Mouse (Mus musculus): Measurements from ENCODE around the gene Rsl1d1.

The Rsl1d1 gene

GRCm38 (mm10) chr16:11202571-11203554, at the start of gene Rsl1d1:
Gene Rsl1d1, minus strand, starts transcription at chr16:11203331.
- DNase-seq (ENCODE audit: low spot score) = peak; percentile 95

GRCm38 (mm10) chr16:11247791-11248190, 44.7 kb upstream of the Rsl1d1 start:
- no peak for DNase-seq (ENCODE audit: low spot score)

DNA sequence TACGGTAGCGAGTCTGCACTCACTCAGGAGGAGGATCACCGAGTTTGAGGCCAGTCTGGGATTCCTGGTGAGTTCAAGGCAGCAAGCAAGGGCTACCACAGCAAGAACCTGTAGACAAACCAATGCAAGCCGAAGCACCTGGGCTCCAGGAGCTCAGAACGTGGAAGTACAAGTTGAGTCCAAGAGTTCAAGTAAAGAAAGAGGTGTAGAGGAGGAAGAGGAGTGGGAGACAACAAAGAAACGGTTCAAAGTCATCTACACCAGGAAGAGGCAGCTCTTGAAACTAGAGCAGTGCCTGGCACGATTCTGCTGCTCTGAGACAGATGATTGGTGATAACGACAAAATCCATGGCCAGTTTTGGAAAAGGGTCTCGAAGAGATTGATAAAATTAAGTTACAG, 42.6 kb upstream of the Rsl1d1 start:
- DNase-seq (ENCODE audit: low spot score) = no peak

DNA sequence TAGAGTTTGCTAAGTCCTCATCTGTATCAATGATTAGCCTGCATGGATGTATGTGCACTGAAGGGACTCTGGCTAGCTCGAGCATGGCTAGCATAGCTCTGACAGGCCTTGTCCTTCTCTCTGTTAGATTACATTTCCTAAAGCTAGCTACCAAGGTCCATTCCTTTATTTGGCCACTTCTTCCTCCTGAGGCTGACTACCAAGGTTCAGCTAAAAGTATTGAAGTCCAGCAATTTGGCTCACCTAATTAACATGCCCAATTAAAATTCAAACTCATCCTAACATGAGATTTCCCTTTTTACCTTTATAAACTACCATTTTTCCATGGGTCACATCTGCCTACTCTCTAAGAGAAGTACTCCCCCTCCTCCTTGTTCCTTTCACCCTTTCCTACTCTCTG, 39.3 kb upstream of the Rsl1d1 start:
- no peak for DNase-seq (ENCODE audit: low spot score)

DNA sequence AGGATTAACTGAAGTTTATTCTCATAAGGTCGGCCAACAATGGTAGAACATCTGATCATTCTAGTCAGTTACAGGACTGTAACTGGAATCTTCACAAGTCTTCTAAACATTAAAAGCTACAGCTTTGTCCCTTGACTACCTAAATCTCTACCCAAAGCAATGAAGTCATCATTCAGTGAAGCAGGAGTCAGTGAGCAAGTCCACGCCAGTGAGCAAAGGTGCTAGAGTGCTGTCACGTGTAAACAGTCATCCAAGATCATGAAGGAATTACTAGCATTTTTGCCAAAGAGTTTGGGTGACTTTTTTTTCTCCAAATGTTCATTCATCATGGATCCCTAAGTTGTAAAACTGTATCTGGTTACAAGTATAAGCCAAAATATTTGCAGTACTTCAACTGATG, 14.7 kb upstream of the Rsl1d1 start:
- DNase-seq (ENCODE audit: low spot score) = no peak

DNA sequence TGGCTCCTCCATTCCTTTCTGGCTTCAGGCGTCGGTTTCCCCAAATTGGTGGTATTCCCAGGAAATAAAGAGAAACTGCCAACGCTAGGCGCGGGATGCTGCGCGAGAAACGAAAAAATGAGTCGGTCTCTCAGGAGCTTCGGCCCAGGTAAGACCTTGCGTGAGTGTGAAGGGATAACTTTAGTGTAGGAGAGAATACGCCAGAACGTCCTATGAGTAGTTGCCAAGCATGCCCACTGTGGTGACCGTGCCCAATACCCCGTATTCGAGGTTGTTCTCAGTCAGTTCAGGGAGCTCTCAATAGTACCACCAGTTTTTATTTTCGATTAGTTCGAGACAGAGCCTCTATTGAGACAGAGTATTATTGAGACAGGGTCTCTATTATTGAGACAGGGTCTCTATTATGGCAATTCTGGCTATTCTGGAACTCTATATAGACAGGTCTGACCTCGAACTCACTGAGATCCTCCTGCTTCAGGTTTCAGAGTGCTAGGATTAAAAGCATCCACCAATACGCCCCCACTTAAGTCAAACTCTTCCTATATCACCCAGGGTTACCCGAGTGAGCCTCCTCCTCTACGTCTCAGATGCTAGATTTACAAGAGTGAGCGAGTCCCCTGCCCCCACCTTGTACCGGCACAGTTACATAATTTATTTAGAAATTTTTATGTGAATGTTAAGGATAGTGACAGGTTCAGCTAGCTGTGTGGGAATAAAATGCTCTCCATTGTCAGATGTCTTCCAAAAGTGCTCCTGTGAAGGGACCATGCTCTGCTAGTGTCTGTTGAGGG, 664 bp upstream of the Rsl1d1 start:
- DNase-seq (ENCODE audit: low spot score) = no peak

DNA sequence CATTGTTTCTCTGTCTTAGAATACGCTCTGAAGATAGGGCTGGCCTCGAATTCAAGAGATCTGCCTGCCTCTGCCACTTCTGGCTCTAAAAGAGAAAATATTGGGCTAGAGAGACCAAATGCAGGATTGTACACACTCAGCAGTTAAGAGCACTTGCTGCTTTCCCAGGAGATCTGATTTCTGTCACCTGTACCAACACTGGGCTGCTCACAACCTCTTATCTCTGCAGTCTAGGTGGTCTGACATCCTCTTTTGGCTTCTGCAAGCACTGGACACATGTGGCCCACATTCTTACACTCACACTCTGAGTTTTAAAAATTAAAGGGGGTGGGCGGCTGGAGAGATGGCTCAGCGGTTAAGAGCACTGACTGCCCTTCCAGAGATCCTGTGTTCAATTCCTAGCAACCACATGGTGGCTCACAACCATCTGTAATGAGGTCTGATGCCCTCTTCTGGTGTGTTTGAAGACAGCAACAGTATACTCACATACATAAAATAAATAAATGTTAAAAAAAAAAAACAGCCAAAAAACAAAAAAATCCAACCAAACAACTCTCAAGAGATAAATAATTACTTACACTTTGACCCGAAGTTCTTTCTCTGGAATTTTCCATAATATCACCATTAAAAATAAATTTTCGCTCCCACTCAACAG, 1.3 kb downstream of the Rsl1d1 start:
- no peak for DNase-seq (ENCODE audit: low spot score)

DNA sequence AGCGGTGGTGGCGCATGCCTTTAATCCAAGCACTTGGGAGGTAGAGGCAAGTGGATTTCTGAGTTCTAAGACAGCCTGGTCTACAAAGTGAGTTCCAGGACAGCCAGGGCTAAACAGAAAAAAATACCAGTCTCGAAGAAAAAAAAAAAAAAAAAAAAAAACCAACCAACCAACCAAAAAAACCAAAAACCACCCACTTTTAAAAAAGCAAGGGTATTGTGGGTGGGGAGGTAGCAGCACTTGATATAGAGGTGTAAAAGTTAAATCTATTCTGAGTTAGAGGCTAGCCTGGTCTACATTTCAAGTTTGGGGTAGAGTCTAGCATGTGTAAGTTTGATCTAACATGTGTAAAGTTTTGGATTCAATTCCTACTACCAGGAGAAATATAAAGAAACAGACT, 2.9 kb downstream of the Rsl1d1 start:
- DNase-seq (ENCODE audit: low spot score) = no peak

- DNase-seq (ENCODE audit: low spot score) = peak; percentile 72
Measured at GRCm38 (mm10) chr16:11198467-11198866, 4.7 kb downstream of the Rsl1d1 start.

GRCm38 (mm10) chr16:11197052-11197451, 6.1 kb downstream of the Rsl1d1 start:
- DNase-seq (ENCODE audit: low spot score) = no peak

- DNase-seq (ENCODE audit: low spot score) = no peak
Measured at GRCm38 (mm10) chr16:11193231-11193630, 9.9 kb downstream of the Rsl1d1 start.

DNA sequence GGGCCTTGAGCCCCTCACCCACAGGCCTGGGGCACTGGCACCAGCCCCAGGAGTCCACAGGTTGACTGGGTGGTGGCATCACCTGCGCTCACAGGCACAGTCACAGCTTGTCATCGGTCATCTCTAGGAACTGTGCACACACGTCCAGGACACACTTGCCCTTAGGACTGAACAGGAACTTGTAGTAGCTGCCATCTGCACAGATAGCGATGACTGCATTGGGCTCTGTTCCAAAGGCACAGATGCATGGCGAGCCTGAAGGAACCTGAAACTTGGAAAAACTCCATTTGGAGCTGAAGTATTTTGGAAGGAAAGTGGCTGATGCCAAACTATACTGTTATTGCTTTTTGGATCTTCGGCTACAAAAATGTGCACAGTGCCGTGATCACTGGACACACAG, 13.0 kb downstream of the Rsl1d1 start:
- no peak for DNase-seq (ENCODE audit: low spot score)

DNA sequence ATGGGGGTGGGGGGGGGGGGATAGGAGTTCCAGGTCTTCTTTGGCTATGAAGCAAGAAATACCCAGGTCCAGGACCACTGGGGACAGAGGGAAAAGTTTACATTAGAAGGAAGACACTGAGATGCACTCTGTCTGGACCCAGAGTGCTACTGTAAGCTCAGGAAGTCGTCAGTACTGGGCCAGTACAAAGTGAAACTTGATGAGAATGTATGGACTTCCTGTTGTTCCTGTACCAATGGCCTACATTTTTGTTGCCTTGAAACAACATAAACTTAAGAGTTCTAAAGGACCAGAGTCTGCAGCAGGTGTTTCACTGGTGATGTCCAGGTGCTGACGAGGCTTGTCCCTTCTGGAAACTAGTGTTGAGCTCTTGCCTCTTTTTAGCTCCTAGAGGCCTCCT, 25.7 kb downstream of the Rsl1d1 start:
- no peak for DNase-seq (ENCODE audit: low spot score)

- DNase-seq (ENCODE audit: low spot score) = no peak
Measured at GRCm38 (mm10) chr16:11176884-11177244, 26.3 kb downstream of the Rsl1d1 start.

GRCm38 (mm10) chr16:11176208-11176883, 26.8 kb downstream of the Rsl1d1 start, which contains the start of gene Zc3h7a:
Gene Zc3h7a, minus strand, starts transcription at chr16:11176393.
- peak; percentile 83 for DNase-seq (ENCODE audit: low spot score)

GRCm38 (mm10) chr16:11175489-11176207, 27.5 kb downstream of the Rsl1d1 start:
- peak; percentile 66 for DNase-seq (ENCODE audit: low spot score)

DNA sequence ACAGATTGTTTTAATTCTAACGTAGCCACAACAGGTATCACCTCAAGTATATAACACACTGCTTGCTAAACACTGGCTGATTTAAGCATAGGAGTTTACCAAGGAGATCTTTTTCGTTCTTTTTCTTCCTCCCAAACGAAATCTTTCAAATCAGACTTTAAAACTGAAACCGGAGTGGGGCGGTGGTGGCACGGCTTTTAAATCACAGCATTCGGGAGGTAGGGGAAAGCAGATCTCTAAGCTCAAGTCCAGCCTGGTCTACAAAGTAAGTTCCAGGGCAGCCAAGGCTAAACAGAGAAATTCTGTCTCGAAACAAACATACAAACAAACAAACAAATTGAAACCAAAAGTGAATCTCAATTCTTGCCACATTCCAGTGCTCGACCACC, 28.0 kb downstream of the Rsl1d1 start:
- peak; percentile 34 for DNase-seq (ENCODE audit: low spot score)

DNA sequence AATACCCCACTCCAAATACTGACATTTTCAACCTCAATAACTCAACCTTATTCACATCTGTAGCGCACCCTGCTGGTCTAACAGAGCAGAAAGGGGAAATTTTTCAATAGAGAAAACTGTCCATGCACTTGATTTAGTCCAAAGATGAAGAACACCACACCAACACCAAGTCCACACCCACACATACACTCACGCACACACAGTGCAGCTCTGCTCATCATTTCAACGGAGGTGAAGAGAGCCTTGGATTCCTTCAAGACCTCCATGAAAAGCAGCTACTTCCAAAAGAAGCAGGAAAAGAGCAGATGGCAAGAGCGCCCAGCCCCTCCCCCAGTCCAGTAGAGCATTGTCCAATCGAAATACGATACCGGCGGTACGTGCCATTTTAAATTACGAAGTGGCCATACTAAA, 28.5 kb downstream of the Rsl1d1 start:
- peak; percentile 68 for DNase-seq (ENCODE audit: low spot score)

DNA sequence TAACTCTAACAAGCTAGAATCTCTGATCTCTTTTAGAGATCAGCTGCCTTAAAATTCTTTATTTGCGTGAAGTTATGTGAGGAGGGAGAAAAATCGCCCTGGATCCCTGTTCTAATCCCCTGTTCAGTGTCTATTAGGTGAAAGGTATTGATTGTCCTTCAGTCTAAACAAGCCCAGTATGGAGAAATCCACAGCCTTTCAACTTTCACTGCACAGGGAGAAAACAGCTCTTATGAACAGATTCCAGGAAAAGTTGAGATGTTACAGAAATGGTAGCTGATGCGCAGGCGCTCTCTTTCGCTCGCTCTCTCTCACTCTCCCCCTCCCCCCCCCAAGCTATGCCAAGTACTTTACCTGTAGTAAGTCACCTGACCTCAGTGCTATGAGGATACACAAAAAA, 31.5 kb downstream of the Rsl1d1 start:
- no peak for DNase-seq (ENCODE audit: low spot score)

GRCm38 (mm10) chr16:11166431-11166830, 36.7 kb downstream of the Rsl1d1 start:
- no peak for DNase-seq (ENCODE audit: low spot score)

DNA sequence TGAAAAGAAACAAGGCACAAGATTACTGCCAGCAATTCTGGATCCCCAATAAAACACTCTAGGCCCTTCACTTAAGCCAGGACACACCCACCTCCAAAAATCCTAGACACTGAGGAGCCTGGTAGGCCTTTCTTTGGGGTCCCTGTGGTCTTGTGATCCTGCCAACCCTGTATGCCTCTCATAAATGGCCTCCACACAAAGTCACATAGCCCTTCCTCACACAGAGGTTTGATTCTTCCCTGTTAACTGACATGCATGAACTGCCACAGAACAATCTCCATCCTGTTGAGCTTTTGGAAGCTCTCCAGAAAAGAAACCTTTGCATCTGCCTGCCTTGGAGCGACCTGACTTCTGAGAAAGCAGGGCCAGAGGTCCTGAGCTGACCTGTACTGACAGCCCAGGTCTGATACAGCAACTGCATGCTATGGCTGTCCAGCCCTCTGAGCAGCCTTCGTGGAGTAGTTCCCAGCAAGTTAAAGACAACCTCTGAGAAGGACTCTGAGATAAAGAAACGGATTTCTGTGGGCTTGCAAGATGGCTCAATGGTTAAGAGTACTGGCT, 38.4 kb downstream of the Rsl1d1 start:
- DNase-seq (ENCODE audit: low spot score) = no peak

Data from c-Kit-positive CD71-positive TER-119-positive erythroid progenitor cells, embryonic 14.5 days (primary cell).